Mouse (Mus musculus): ENCODE data around the gene Gm10320. TPM values are rescaled to one million over a fixed set of nuclear protein-coding genes. Genes with fewer than 3 reads are reported as not detected.
A peak's percentile ranks its signal among the peaks of the same experiment; 100 is the strongest.

Gene Gm10320
- total RNA-seq, 2 experiments from 2014 or later, result 0.79 TPM; not detected in 1

DNA sequence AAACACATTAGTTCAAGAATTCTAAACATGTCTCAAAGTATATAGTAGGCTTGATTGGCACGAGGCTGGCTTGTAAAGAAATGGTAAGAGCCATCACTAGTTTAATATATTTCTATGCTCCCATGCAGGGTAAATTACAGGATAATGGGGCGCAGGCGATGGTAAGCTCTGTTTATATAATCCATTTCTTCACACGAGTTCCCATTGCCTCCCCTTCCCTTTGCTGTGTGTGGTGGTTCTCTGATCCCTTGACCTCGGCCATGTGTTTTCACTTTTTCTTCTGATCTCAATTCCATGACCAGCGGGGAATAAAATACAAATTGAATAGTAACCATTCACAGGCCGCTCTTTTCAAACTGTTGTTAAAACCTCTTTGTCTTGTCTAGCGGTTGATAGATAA lies 11.8 kb upstream of the Gm10320 start:
- DNase-seq, result no peak

DNA sequence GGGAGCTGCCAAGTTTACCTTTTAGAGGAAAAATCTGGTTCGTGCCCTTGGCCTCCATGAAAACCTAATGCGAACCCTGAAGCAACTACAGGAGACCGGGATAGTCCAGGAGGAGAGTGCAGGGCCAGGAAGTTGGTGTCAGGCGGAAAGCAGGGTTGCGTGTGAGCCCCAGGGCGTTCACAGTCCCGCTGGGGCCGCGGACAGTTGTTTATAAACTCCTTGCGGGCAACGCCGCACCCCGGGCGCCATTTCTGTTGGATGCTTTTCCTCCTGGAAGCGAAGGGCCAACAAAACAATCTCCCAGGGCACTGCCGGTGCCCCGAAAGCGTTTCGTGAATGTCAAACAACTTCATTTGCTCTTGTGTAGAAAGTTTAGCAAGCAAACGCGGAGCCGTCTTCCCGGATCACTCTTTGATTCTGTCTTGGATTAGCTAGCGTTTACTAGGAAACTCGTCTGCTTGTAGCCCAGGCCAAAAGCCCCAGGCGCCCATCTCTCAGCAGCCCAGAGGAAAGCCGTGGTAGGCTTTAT lies 11.1 kb upstream of the Gm10320 start:
- peak; percentile 3 to 15 for DNase-seq

DNA sequence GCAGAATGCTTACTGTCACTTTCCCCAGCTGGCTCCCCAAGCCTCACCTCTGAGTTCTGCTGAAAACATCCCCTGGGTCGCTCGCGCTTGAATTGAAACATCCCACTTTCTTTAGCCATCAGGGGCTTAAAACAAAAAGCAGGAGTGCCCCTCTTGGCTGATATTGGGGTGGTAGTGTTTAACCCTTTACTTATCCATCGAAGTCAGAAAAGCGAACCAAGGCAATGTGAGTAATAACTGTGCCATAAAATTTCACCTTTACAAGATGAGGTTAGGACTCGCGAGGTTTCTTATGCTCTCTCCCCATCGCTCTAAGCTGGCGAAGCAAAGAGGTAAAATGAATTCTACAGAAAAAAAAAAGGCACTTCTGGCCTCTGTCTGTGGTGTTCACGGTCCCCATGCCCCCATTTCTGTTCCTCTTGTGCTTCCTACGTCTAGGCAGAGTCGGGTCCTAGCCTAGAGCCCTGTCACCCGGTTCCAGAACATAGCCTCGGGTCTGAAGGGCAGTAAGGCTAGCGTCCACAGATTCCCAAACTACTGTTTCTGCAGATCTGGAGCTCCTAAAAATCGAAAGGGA lies 10.5 kb upstream of the Gm10320 start:
- DNase-seq, result no peak

DNA sequence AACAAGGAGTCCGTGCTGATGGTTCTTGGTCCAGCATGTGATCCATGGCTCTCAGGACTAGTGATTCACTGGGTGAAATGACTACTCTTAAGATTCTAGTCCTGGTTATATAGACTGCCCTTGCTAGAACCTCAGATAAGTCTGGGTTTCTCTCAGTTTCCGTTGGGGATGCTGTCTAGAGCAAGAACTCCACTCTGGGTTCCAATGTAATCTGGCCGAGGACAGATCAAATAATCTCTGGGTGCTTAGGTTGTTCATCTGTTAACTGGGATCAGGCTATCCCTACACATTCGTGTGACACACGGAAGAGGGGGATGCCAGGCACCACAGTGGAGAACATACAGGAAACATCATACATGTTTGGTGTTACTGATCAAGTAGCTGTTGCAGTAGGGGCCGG lies 9.5 kb upstream of the Gm10320 start:
- no peak for DNase-seq

DNA sequence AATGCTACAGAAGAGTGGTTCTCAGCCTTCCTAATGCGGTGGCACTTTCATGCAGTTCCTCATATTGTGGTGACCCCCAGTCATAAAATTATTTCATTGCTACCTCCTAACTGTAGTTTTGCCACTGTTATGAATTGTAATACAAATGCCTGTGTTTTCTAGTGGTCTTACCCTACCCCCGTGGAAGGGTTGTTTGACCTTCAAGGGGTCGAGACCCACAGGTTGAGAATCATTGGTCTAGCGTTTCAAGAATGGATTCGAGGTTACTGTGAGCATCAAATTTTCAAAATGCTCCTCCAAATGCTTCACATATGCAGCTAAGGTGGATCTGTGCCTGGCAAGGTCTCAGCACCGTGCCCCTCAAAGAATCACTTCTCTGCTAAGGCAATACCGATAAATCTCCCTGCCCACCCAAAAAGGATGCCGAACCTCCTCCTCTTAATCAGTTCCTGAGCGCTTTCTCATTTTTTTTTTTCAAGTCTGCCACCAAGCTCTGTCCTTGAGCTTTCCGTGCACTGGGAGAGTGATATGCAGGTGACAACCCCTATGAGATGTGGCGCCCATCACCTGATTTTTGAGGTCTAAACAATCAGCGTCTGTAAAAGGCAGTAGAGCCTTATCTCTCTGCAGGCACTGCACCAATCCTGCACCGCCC lies 8.8 kb upstream of the Gm10320 start:
- DNase-seq, result no peak

DNA sequence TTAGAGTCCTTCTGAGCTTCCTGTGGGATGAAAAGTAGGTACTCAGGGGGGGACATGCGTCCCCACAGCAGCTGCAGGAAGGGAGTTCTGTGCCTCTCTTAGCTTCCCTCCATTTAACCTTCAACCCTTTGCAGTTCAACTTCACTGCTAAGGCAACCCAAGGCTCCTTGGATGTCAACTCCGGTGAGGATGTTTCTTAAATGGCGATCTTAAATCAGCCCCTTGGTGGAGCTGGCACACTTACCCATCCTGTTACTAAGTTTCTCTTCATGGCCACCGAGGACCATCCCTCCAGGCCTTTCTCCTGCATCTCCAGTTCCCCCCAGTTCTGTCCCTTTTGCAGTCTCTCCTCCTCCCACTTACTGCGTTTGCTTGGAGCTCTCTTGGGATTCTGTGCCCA lies 6.8 kb upstream of the Gm10320 start:
- no peak for DNase-seq

DNA sequence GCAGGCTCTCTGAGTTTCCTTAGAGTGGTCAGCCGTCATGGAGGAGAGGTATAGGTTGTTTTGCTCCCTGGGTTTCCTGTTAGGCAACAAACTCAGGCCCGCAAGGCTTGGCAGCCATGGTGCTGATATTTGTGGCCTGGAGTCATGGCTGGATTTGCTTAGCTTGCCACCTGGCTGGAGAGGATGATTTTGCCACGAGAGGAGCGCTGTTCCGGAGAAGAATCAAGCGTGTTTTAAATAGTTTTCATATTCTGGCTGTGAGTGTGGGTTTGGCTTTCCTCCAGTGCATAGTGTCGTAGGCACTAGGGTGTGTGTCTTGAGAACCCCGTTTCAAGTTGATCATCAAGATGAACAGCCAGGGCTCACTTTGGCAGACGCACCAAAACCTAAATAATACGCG lies 6.3 kb upstream of the Gm10320 start:
- no peak for DNase-seq

DNA sequence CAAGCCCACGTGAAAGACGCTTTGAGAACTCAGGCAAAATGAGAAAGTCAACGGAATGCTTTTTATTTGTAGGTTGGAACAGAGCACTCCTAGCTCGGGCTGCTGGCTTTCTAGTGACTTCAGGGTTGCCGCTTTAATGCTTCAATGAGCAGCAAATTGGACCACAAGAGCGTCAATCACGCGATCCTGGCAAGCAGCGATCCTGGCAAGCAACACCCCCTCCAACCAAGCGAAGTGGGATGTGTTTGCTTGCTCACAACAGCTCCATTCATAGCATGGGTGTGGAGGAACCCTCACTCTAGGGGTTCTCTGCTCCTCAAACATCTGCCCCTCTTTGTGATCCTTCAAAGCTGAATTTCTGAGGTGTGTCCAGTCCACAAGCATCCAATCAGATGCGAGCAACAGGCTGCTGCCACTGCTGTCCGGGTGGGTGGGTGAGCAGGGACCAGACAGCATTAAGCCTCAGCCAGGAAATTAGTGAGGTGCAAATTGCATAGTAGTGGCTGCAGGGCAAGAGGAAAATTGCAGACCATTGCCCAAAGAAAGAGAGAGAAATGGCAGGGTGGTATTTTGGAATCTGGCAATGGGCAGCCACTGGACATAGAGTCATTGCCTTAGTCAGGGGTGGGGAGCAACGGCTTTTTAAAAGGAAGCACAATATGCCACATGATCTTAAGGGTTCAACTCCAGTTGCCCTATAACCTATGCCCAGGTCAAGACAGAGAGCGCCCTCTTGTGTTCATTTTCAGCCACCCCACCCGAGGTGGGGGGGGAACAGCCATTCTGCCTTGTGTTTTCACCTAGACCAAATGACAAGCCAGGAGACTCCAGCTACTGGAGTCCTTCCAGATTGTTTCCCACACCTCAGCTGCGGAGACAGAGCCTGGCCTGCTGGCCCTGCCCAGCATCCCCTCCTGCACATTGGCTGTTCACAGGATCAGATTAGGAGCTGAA lies 5.4 kb upstream of the Gm10320 start:
- DNase-seq, result peak; percentile 43 to 45

DNA sequence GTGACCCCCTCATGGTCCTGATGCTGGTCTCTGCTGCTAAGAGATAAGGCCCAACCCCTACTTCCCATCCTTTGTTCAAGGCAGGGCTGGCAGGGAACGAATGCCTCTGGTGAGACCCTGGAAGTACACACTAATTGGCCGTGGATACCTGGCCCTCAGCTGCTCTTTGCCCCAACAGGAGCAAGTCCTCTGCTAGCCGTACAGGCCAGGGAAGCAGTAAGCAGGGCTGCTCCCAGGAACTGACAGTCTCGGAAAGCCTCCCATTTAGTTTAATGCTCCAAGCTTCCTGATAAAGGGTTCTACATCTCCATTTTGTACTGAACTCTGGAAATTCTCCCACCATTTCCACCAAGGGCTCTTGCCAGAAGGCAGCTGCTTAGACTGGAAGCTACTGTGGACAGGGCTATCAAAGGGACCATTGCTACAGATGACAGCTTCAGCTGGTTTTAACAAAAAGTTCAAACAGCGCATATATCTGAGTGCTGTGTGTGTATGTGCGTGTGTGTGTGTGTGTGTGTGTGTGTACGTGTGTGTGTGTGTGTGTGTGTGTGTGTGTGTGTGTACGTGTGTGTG lies 2.8 kb upstream of the Gm10320 start:
- DNase-seq, result no peak

DNA sequence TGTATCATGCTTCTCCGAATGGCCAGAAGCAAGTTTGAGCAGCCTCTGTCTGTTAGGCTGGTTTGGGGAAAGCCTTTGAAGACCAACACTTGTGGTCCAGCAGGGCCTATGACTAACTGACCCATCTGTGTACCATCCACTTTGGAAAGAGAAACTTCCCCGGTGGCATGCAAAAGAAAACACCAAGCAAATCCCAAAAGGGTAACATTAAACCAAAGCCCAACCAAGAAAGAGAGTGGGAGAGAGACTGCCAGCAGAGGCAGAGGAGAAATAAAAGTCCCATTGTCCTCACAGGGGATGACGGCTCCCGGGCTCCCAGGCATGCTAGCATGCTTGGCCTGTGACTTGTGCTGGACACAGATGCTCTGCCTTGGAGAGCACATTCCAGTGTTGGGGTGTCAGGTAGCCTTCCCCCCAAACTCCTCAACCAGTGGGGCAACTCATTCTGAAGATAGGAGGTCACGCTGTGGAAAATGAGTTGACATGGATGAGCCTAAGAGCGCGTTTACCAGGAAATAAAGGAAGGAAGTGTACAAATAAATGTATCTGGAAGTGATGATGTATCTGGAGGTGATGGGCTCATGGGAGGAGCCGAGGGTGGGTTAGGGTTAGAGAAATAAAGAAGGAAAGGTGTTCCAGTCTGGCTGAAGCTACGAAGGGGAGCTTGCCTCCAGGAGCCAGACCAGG lies 911 bp upstream of the Gm10320 start:
- no peak for DNase-seq

DNA sequence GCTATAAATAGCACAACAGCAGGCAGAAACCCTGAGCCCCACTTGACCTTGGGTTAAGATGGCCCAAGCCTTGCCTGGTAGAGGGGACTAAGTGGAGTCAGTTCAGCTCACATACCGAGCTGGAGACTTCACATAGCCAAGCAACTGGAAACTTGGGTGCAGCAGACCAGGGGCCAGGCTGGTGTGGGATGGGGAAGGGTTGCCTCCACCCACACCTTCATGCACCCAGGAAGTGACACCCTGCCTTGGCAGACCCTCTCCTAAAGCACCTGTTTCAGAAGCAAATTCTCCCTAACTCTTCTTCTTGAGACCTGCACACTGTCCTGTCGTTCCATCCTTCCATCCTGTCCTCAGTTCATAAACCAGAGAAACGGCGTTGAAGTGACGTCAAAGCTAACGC lies 5.1 kb downstream of the Gm10320 start:
- DNase-seq, result no peak

DNA sequence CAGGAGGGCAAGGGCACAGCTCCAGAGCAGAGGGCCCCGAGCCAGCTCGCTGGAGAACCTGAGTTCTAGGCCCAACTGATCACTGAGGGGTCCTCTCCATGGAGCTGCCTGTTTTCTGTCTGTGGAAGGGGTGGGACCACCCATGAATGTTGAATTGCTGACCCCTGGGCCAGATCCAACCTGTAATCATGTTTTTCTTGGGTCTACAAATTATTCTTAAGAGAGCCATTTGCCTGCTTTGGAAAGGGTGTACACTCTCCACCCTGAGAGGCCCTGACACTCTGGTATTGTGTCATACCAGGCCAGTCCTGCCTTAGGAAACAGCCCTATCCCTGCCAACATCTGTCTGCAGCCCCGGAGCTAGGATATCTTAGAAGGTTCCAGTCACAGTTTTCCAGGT lies 5.6 kb downstream of the Gm10320 start:
- DNase-seq, result no peak

DNA sequence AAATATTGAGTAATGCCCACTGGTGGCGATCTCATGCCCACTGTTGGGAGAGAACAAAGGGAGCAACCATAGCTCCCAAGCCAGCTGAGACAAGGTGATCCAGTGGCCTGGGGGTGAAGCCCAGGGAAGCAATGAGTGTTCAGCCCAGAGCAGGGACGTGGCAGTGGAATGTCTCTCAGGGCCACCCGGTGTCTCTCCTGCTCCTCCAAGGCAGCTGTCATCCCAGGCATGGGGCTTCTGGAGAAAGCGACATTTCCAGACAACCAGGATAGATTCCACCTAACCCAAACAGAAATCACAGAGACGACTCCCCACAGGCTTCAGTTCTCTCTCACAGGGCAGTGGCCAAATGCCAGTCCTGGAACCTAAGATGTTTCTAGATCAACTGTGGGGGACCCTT lies 6.4 kb downstream of the Gm10320 start:
- DNase-seq, result no peak

DNA sequence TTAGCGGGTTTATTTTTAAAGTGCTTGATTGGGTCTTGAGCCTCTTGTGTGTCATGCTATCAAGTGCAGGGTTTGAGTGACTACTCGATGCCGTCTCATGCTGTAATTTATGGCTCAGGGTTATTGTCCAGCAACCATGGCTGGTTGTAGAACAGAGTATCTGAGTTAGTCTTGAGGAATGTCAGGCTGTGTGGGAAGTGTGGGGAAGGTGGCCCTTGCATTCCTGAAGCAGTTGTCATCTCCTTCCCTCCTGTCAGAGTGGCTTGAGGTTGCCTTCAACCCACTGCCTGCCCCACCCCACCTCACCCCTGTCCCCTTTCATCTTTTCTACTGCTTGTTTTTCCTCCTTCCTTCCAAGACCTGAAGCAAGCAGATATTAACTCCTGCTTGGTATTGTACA lies 13.8 kb downstream of the Gm10320 start:
- no peak for DNase-seq

DNA sequence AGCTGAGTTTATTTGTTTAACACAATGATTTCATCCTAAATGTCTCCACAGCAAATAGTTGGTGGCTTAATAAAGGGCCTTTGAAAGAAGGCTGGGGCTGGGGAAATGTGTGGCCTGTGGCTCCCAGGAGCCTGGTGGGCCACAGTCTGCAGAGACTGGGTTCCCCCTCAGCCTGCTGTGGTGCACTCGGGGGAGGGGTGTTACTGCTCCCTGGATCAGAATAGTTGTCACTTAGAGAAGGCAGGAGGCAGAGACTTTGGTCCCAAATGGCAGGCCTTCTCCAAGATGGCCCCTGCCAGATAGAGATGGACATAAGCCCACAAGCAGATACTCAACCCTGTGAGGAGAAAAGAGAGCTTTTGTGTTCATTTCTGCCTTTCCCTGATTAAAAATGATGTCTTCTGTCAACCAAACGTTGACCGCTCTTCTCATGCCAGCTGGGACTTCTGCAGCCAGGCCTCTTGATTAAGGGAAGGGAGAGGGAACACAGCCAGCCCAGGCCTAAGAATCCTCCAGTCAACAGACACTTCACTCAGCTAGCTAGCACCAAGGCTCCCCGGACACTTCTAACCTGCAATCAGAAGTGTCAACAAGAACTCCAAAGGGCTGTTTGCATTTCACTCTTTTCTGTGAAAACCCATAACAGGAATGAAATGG lies 14.8 kb downstream of the Gm10320 start:
- no peak for DNase-seq

DNA sequence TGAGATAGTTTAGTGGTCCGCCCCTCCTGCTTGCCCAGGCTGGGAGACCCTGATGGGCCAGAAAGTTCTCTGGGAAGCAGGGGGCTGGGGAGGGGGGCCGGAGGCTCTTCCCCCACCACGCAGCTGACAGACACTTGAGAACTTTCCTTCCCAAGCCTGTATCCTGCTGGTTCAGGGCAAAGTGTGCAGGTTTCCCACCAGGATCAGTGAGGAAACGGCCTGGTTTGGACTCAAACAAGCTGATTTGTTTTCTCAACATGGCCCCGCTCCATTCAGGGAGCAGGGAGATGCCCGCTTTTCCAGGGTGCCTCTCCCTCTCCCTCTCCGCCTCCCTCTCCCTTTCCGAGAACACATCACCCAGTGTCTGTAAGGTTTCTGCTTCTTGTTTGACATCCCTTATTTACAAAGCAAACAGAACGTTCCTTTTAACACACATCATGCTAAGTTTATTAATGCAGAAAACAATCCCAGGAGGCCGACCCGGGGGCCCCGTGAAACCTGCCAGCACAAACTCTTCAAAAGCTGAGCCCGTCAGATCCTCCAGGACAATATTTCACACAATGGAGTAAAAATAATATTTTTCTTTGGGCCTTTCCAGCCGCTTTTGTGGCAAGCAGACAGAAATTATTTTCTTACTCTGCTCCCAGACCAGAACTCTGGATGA lies 15.5 kb downstream of the Gm10320 start:
- no peak for DNase-seq

DNA sequence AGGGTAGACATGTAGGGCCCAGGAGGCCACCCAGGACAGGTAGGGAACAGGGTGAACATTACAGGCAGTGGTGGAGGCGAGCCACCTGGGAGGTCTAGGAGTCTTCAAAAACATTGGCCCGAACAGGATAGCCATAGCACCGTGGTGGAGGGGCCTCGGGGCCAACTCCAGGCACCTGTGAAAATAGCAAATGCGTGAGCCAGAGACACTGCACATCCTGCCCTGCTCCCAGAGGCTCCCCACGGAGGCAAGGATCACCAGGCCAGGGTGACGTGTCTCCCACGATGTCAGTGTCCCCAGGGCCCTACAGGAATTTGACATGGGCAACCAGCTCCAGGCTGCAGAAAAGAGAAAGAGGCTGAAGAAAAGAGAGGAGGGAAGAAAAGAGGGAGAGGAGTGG lies 16.1 kb downstream of the Gm10320 start:
- no peak for DNase-seq

DNA sequence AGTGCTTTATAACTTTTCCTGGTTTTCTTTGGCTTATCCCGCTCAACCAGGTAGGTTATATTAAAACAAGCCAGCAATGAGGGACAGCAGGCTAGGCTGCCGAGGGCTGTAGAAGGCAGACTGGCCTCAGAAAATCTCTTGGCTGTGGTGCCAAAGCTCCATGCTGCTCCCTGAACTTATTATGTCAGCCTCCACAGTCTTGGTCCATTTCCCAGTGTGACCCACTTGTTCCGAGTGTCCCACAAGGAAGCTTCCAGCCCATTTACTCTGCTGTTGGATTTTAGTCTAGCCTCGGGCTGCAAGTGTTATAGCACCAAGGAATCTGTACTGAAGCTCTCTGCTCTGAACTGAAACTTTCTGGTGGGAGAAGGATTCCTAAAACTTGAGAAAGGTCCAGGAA lies 18.8 kb downstream of the Gm10320 start:
- DNase-seq, result no peak

DNA sequence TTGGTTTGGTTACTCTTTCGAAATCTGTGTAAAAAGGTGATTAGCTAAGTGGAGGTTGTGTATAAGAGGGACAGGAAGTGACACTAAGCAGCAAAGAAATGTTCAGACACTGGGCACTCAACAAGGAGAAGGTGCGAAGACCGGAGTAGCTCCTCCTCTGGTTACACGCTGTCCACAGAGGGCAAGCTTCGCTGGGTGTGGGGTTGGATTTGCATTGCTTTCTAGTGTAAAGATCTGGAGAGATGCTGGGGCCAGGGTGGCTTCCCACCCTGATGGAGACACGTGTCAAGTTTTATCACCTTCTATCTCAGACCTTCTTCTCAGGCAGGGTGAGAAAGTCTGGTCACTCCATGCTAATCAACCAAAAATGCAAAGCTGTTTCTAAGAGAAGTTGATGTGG lies 20.0 kb downstream of the Gm10320 start:
- DNase-seq, result no peak

DNA sequence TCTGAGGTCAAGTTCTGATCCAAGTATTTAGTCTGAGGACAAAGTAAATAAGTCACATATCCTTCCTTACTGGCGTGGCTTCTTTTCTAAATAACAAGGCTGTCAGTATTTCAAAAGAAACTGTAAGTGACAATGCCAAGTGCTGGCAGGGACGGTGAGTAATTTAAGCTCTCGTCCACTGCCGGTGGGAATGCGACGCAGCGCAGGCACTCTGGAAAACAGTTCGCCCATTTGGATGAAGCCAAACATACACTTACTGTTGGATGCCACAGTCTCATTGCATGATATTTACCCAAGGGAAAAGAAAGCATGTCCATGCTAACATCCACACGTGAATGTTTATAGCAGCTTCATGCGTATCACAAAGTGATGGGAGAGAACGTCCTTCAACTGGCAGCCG lies 21.5 kb downstream of the Gm10320 start:
- no peak for DNase-seq

DNA sequence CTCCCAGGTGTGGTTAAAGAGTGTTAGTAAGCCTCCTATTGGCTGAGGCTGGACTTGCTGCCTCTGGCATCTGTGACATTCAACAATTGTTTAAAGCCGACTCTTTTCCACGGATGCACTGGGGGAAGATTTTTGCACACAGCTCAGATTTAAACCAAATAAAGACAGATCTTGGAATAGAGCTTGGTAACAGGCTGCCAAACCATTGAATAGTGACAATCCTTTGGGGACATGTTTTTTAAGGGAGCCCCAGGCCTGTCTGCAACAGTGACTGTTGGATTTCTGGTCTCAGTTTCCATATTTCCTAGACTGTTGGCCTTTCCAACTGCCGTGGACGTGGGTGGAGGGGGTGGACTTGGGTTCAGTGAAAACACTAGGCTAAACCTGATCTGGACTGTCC lies 21.9 kb downstream of the Gm10320 start:
- DNase-seq, result no peak
